Mouse (Mus musculus) myocyte (in vitro differentiated cells): ENCODE data around the gene Exd1.

Experiments used
- CEBPB ChIP-seq: IDR thresholded peaks from 2 replicates; pipeline ENCODE4 v1.6.1; 2011; ENCODE audit warnings: mild to moderate bottlenecking, moderate library complexity; ENCODE audit not compliant: poor library complexity, insufficient read depth, severe bottlenecking
- POLR2AphosphoS2 ChIP-seq: IDR thresholded peaks from one replicate; pipeline ENCODE4 v1.6.1; 2011; ENCODE audit warnings: low read depth, control low read depth; ENCODE audit not compliant: insufficient read length
- SRF ChIP-seq: IDR thresholded peaks from one replicate; pipeline ENCODE4 v1.6.1; 2011; ENCODE audit warnings: low read depth; ENCODE audit not compliant: control insufficient read depth, insufficient read length
- TCF12 ChIP-seq: IDR thresholded peaks from one replicate; pipeline ENCODE4 v1.6.1; 2011; ENCODE audit warnings: mild to moderate bottlenecking, control low read depth; ENCODE audit not compliant: poor library complexity, insufficient read depth, severe bottlenecking
- USF1 ChIP-seq: IDR thresholded peaks from one replicate; pipeline ENCODE4 v1.6.1; 2011; ENCODE audit warnings: low read depth, mild to moderate bottlenecking, control low read depth, moderate library complexity

DNA sequence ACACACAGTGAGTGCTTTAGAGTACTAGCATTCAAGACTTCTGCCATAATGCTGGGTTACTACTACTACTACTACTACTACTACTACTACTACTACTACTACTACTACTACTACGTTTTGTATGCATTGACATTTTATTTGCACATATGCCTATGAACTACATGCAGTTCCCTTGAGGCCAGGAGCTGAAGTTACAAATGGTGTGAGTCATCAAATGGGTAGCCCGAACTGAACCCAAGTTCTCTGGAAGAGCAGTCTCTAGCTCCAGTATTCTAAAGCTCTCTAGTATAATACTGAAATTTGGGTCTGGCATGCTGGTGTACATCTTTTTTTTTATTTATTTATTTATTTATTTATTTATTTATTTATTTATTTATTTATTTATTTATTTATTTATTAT is 3.8 kb downstream of the Exd1 start:
- no peak for TF ChIP-seq POLR2AphosphoS2
- no peak for TF ChIP-seq CEBPB
- no peak for TF ChIP-seq USF1
- TF ChIP-seq TCF12, result no peak
- no peak for TF ChIP-seq SRF
